Mouse (Mus musculus): ENCODE results near the gene Pom121.
"Not testable (repeated sequence)": the region's sequence is repeated elsewhere in the genome, so short reads cannot be mapped to it uniquely, and the experiment has no call there.

Pom121 gene

DNA sequence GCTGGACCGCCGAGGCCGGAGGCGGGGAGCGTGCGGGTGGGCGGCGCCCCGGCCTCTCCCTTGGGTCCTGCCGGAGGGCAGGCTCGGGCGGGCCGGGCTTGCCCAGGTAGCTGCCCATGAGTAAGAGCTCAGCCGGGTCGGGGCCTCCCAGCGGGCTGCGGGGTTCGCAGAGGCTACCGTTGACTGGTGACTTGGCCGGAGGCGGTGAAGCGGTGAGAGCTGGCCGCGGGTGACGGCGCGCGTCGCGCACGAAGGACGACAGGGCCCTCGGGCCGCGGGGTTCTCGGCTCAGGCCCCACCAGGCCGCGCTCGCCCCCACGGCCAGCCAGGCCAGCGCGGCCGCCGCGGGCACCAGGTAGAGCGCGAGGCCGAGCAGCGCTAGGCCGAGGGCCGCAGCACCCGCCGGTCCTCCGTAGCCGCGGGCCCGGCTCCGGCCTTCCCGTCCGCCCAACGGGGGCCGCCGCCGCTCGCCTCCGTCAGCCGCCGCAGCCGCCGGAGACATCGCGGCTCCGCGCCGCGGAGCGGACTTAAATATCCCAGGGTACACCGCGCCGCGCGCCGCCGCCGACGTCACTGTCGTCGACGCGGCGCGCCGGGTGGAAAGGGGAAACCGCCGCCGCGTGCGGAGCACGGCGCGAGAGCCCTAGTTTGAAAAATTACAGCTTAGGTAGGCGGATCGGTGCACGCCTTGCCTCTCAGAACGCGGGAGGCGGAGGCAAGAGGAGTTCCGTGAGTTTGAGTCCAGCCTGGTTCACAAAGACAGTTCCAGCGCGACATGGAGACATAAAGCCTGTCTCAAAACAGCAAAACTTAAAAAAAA lies at the start of gene Pom121:
Pom121 (minus strand) TSS at position 543 of the 820 bp plus-strand sequence.
- DNase-seq = peak; percentile 78

GRCm38 (mm10) chr5:135442430-135442829 lies 48.1 kb upstream of the Pom121 start:
- no peak for DNase-seq

DNA sequence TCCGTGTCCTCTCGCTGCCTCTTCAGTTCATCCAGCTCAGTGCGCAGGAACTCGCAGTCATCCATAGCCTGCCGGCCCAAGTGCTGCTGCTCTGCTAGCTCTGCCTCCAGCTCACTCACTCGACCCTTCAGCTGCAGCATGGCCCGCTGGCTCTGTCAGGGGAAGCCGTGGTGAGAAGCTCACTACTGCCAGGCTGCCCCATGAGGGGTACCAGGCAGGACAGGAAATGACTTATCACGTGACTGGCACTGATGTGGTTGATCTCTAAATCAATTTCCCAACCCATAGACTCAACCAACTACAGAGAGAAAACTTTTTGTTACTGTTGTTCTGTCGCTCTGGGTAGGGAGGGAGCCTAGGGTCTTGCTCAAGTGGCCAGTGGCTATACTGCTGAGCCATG lies 40.7 kb upstream of the Pom121 start:
- DNase-seq = no peak

DNA sequence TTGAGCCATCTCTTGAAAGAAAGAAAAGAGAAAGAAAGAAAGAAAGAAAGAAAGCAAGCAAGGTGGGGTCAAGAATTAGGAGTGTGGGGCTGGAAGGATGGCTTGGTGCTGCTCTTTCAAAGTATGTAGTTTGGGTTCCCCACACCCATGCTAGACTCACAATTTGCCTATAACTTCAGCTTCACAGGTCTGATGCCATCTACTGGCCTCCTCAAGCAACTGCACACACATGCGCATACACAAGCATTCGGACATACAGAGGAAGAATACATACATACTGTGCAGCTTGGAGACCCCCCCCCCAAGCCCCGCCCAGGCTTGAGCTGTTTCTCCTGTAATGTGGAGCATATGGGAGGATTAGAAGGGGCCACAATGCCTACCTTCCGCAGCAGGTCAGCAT lies 39.5 kb upstream of the Pom121 start:
- DNase-seq = no peak

GRCm38 (mm10) chr5:135431111-135431510 lies 36.8 kb upstream of the Pom121 start:
- DNase-seq = no peak

GRCm38 (mm10) chr5:135428786-135429185 lies 34.4 kb upstream of the Pom121 start:
- no peak for DNase-seq

- DNase-seq = no peak
These were observed 15.9 kb upstream of the Pom121 start for GRCm38 (mm10) chr5:135410266-135410665.

- no peak for DNase-seq
These were observed 13.8 kb upstream of the Pom121 start for GRCm38 (mm10) chr5:135408114-135408513.

DNA sequence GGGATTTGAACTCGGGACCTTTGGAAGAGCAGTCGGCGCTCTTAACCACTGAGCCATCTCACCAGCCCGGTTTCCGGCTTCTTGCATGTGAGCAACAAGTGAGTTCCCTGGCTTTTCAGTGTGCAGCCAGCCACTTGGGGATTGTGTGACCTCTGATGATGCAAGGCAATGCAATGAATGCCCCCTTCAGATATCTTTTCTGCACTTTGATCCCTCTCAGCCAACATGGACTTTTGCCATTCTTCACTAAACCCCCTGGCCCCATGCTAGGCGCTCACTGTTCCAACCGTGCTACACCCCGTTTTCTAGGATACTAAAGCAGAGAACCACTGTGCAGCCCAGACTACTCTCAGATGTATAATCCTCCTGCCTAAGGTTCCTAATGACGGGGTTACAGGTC lies 11.1 kb upstream of the Pom121 start:
- DNase-seq = no peak

- no peak for DNase-seq
These were observed 10.3 kb upstream of the Pom121 start for GRCm38 (mm10) chr5:135404623-135405022.

DNA sequence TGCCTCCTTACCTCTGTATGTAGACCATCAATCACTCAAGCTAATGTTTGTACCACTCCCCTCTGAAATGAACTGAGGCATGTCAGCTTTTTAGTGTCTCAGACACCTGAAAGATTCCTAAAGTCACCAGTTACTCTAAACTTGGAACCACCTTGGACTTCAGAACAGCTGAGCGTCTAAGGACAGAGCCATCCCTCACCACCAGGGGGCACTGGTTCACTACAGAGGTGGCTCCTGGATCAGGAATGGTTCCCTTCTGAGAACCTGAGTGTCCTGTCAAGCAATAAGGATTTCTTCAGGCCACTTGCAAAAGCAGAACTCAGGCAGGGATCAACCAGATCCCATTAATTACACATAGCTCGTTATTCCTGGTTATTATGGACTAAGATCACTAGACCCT lies 5.9 kb upstream of the Pom121 start:
- peak; percentile 29 for DNase-seq

DNA sequence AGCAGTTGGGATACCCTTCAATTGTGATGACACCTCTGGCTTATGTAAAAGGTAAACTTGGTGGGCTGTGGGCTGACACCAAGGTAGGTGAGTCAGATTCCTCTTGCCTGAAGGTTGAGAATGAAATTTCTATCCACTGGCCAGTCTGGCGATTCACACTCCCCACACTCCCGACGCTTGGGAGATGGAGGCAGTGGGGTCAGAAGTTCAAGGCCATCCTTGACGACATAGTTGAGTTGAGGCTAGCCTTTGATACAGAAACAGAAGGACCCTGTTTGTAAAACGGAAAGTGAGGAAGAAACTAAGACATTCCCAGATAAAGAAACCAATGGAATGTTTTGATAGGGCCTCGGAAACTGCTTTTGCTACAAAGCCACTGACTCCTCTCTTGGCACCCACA lies 5.0 kb upstream of the Pom121 start:
- DNase-seq = no peak

DNA sequence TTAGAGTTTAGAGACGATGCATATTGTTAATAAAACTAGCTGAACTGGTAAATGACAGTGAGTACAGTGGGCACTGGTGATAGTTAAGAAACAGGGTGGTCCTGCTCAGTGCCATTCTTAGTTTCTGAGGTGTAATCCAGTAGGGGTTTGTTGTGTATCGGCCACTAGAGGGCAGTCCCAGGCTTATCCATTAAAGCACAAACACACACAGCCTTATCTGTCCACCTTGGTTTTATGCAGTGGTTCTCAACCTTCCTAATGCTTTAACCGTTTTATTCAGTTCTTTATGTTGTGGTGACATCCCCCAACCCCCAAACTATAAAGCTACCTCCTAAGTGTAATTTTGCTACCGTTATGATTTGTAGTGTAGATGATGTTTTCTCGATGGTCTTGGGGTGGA lies 1.5 kb upstream of the Pom121 start:
- no peak for DNase-seq

DNA sequence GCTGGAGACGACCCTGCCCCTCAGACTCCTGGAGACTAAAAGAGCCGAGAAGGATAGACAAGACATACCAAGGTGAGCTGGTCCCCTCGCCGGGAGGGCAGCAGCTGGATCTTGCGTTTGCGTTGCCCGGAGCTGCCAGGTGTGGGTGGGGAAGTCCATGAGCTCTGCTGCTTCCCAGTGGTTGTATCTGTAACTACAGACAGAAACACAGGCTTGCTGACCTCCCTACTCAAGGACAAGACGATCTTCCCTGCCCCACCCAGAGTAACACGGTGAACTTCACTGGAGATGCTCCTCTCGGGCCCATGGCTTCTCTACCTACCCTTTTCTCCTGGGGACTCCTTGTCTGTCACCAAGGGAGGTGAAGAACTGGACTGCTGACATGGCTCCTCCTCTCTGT lies 10.6 kb downstream of the Pom121 start:
- no peak for DNase-seq

DNA sequence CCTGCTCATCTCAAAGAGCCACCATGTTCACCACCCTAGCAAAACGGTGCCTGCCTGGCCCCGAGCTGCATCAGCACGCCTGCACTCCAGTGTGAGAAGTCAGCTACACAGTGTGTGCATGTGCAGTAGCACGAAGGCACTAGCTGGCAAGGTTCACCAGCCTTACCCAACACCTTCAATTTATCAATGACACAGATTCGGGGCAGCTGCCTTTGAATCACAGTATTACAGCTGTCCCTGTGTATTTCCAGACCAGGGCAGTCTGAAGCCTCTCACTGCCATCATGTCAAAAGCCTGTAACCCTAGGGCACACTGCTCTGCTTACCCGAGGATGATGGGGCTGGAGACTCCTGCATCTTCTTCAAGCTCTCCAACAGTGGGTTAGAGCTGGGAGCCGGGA lies 11.6 kb downstream of the Pom121 start:
- DNase-seq = no peak

DNA sequence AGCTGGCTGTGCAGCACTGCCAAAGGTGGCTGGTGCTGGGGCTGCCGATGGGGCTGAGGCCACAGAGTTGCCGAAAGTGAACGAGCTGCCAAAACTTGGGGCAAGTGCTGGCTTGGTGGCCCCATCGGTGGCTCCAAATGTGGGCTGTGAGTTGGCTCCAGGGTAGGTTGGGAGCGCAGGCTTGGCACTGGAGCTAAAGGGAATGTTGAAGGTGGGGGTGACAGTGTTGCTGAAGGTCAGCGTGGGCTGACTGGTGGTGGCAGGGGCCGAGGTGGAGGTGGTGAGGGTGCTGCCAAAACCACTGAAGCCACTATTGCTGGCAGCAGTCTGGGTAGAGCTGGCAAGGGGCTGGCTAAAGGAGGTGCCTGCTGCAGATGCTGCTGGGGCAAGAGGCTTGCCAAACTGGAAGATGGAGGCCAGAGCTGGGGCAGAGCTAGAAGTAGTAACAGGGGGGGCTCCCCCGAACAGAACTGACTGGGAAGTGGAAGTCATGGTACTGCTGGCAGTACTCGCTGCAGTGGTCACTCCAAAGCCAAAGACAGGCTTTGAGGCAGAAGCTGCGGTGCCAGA lies 12.9 kb downstream of the Pom121 start:
- no peak for DNase-seq

DNA sequence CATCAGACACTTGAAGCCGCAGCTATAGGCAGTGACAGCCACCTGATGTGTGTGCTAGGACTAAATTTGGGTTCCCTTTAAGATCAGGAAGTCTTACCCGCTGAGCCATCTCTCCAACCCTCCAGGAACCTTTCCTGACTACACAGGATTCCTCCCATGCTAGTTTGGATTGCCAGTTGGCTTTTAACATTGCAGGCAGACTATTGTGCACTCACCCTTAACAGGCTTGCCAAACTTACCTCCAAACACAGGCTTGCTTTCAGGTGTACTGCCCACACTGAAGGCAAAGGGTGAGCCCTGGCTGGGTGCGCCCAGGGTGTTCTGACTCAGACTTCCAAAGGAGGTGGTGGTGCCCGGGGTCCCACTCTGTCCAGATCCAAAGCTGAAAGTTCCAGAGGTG lies 13.7 kb downstream of the Pom121 start:
- no peak for DNase-seq

- no peak for DNase-seq
These were observed 18.0 kb downstream of the Pom121 start for GRCm38 (mm10) chr5:135376341-135376740.

GRCm38 (mm10) chr5:135375167-135375566 lies 19.2 kb downstream of the Pom121 start:
- peak; percentile 42 for DNase-seq

DNA sequence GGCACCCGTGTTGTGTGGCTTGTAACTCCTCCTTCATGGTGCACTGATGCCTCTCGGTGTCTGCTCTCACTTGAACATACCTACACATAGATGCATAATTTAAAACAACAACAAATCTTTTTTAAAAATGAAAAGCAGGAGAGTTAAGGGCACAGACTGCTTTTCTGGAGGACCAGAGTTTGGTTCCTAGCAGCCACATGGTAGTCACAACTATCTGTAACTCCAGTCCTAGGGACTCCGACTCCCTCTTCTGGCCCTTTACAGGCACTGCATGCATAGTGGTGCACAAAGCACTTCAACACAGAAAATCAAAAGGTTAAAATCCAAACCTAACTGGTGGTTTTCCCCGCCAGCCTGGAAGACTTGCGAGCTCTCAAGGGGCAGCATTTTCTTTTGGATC lies 20.7 kb downstream of the Pom121 start:
- no peak for DNase-seq

- no peak for DNase-seq
These were observed 23.2 kb downstream of the Pom121 start for GRCm38 (mm10) chr5:135371195-135371594.

GRCm38 (mm10) chr5:135369787-135370654 lies 24.3 kb downstream of the Pom121 start, which contains the start of gene Nsun5:
Gene Nsun5, plus strand, starts transcription at chr5:135369953.
- peak; percentile 92 for DNase-seq

DNA sequence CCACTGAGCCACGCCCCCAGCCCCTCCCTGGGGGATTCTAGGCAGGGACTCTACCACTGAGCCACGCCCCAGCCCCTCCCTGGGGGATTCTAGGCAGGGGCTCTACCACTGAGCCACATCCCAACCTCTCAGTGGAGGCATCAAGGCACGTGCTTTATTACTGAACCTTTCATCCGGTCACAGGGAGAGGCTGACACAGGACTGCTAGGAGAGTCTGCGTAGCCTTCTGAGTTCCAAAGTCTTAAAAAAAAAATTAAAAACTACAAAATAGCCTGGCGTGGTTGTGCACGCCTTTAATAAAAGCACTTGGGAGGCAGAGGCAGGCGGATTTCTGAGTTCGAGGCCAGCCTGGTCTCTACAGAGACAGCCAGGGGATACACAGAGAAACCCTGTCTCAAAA lies 25.1 kb downstream of the Pom121 start:
- not testable (repeated sequence) for DNase-seq

- DNase-seq = no peak
These were observed 26.0 kb downstream of the Pom121 start for GRCm38 (mm10) chr5:135368312-135368711.
